Mouse (Mus musculus): ENCODE measurements at regions not wholly inside any gene's neighbourhood (a gene's known extent, or its start where the extent isn't known, plus 50 kb on each side); places are given as distances from the start of the nearest gene placed in this dataset.

DNA sequence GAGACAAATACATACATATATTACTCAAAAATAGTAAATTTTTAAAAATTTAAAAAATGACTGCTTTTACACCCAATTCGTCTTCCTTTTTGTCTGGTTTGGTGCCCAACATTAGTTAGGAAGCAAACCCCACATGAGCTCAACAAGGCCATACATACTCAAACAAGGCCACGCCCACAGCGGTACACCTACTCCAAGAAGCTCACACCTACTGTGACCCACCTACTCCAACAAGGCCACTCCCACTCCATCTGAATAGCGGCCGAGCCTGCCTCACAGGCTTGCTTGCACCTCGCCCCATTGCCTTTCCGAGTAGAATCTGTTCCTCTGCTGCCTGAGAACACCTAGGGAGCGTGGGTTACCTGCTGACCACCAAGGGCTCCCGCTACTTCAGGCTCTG, 66.4 kb upstream of the Unc5a start:
- no peak overlapping the region for H3K9ac ChIP-seq
- no peaks in the 10 kb centered on the region for H3K9me3 ChIP-seq
- H3K27ac ChIP-seq: no peak overlapping the region
- WGBS: 54% methylated on average over 9 of the region's 9 CpGs
- H3K4me3 ChIP-seq: no peak overlapping the region
- H3K36me3 ChIP-seq: no peaks in the 10 kb centered on the region
- peaks cover 39% of the 10 kb centered on the region for H3K4me1 ChIP-seq
- no peaks in the 10 kb centered on the region for H3K27me3 ChIP-seq (replicated peaks)
- ATAC-seq (ENCODE audit: low FRiP score, low read depth): no peak
- no peak overlapping the region for H3K4me2 ChIP-seq (replicated peaks)

DNA sequence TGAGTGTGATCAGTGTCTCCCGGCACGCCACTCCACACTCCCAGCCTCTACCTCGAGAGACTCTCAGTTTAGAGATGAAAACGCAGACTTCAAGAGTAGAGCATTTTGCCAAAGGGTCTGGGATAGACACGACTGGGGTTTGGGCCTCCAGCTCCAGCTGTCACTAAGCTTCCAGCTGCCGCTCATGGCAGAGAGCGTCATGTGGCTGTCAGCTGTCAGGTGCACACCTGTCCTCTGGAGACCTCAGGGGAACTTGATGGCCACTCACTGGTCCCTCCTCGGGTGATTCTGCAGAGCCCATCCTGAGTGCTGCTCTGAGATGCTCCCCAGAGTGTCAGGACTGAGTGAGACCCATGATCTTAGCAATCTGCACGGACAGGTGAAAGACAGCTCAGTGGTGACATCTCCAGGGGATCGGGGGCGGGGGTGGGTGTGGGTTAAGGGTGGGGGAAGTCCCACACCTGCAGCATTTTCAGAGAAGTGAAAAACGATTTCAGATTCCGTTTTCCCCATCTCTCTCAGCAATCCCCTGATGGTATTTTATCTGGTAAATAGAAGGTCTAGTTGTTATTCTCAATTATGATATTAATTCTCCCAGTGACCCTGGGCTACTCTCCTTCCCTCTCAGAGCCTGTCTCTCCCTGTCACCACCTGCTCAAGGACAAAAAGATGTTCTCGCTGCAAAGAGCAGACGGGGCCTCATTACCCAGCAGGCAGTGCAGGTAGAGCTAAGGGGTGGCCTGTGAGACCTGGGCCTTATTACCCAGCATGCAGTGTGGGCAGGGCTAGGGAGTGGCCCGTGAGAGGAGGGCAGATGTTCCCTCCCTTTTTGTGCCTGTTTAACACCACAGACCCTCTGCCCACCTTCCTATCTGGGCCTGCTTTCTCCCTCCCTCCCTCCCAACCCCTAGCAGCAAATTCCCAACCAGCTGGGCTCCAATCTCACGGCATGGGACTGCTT, 65.2 kb upstream of the Unc5a start:
- Histone ChIP-seq H3K27ac (no peak overlapping the region), H3K36me3 (no peaks in the 10 kb centered on the region), H3K4me1 (peaks cover 43% of the 10 kb centered on the region), H3K9ac (0 out of 2 replicates have a peak overlapping the region, but pooled peaks have one; percentile 13), H3K9me3 (no peaks in the 10 kb centered on the region), H3K4me3 (no peak overlapping the region), H3K27me3 (replicated peaks) (no peaks in the 10 kb centered on the region), H3K4me2 (replicated peaks) (no peak overlapping the region; the same call in 1 of the 2 replicates)
- 57% methylated on average over 17 of the region's 17 CpGs for WGBS
- peak; percentile 76 for ATAC-seq (ENCODE audit: low FRiP score, low read depth)

DNA sequence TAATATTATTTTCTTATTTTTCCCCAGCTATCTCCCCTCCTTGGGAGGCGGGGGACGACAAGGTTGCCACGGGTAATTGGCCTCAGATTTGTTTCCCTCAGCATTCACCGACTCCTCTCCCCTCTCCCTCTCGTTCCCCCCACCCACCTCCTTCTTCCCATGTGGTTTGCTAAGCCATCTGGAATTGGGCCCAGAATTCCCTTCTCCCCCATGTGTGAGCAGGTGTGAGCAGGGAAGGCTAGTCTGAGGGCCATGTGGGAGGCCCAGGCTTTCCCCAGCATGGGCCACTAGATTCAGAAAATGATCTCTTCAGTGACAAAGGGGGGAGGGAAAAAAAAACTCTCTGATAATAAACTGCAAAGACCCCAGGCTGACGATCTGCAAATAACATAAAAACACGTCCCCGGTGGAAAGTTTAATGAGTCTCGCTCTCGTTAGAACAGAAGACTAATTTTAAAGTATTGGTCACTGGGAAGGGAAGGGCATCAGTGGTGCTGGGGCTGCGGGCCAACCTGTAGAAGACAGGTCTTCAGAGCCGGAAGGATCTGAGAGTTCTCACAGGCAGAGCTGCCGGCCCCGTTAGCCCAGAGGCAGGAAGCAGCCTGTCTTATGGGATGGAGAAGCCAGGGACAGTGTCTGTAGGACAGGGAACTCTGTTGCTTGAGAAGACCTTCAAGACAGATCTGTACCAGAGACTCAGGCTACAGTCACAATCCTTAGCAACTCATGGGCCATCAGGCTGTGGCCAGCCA, 64.3 kb upstream of the Unc5a start:
- ATAC-seq (ENCODE audit: low FRiP score, low read depth): peak; percentile 72; the same call in 1 of the 2 replicates
- Histone ChIP-seq H3K9ac (no peak overlapping the region), H3K27ac (no peak overlapping the region), H3K4me2 (replicated peaks) (no peak overlapping the region; the same call in 1 of the 2 replicates), H3K27me3 (replicated peaks) (no peaks in the 10 kb centered on the region), H3K4me1 (peaks cover 43% of the 10 kb centered on the region), H3K36me3 (no peaks in the 10 kb centered on the region), H3K4me3 (no peak overlapping the region), H3K9me3 (no peaks in the 10 kb centered on the region)
- WGBS: 41% methylated on average over 14 of the region's 14 CpGs

DNA sequence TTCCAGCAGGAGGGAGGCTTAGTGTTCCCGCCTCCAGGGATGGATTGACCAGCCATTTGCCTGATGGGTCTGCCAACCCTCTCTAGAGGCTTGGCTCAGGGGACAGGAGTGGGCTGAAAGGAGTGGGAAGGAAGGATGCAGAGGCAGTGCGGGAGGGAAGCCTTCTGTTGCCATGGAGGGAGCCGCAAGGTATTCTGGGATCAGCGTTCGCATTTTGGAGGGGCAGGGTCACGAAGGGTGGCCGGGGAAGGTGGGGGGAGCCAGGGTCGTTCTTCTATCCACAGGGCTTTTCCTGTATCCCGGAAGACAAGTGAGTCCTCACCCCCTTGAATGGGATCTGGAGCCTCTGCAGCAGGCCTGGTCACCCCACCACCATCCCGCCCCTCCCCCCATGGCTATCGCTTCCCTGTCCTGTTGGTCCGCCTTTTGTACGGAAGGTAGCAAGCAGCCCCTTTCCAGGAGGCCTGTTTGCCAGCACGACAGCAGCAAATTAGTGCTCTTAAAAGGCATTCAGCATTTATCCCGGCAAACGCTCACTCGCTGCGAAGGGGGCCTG, 61.8 kb upstream of the Unc5a start:
- Histone ChIP-seq H3K4me2 (replicated peaks) (peak overlapping the region; percentile 60), H3K4me1 (peaks cover 43% of the 10 kb centered on the region), H3K27ac (no peak overlapping the region), H3K27me3 (replicated peaks) (no peaks in the 10 kb centered on the region), H3K9ac (0 out of 2 replicates have a peak overlapping the region, but pooled peaks have one; percentile 26), H3K4me3 (peak overlapping the region; percentile 23), H3K36me3 (no peaks in the 10 kb centered on the region), H3K9me3 (no peaks in the 10 kb centered on the region)
- ATAC-seq (ENCODE audit: low FRiP score, low read depth): no peak
- 9% methylated on average over 18 of the region's 18 CpGs for WGBS

DNA sequence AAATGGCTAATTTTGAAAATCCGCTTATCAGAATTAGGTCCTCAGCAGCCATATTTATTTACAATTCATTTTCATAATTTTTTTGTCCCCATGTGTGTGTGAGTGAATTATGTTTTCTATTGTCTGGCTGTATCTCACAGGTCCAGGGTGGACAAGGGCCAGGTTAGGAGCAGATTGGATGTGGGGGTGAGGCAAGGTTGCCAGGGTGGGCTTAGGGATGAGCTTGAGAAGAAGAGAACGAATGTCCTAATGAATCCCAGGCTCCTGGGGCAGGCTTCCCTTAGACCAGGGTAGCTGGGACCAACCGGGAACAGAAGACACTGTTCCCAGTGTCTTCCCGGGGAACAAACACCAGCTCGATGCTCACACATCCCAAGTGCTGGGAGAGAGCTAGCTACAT, 61.2 kb upstream of the Unc5a start:
- no peak for ATAC-seq (ENCODE audit: low FRiP score, low read depth)
- 60% methylated on average over 5 of the region's 5 CpGs for WGBS
- H3K36me3 ChIP-seq: no peaks in the 10 kb centered on the region
- no peak overlapping the region for H3K4me3 ChIP-seq
- peaks cover 46% of the 10 kb centered on the region for H3K4me1 ChIP-seq
- no peaks in the 10 kb centered on the region for H3K9me3 ChIP-seq
- H3K27me3 ChIP-seq (replicated peaks): no peaks in the 10 kb centered on the region
- peak overlapping the region; percentile 60 for H3K4me2 ChIP-seq (replicated peaks)
- no peak overlapping the region for H3K9ac ChIP-seq
- no peak overlapping the region for H3K27ac ChIP-seq

DNA sequence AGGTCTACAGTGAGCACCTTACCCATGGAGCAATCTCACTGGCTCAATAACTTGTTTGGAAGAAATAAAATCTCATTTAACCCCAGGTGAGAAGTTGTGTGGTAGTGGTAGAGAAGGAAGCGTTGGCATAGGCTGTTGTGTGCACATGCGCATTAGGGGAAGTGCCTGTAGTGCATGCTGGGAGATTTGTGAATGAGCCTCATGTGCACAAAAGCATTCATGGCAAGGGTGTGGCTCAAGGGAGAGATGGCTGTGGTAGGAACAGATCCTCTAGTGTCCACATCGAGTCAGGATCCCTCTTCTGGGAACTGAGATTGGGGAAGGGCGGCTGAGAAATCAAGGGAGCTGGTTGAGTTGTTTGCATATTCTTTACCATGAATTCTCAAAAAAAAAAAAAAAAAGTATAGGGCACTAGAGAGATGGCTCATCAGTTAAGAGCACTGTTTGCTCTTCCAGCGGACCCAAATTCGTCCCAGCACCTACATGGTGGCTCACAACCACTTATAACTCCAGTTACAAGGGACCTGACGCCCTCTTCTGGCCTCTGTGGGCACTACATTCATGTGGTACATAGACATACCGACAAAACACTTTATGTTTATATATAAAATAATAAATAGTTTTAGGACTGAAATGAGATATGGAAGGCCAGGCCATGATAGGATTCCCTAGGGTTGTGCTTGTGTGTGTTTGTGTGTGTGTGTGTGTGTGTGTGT, 59.4 kb upstream of the Unc5a start:
- H3K36me3 ChIP-seq: no peaks in the 10 kb centered on the region
- no peak overlapping the region for H3K27ac ChIP-seq
- no peaks in the 10 kb centered on the region for H3K9me3 ChIP-seq
- H3K4me2 ChIP-seq (replicated peaks): no peak overlapping the region
- H3K4me3 ChIP-seq: no peak overlapping the region
- 85% methylated on average over 8 of the region's 8 CpGs for WGBS
- peaks cover 34% of the 10 kb centered on the region for H3K4me1 ChIP-seq
- no peaks in the 10 kb centered on the region for H3K27me3 ChIP-seq (replicated peaks)
- no peak for ATAC-seq (ENCODE audit: low FRiP score, low read depth)
- H3K9ac ChIP-seq: no peak overlapping the region

DNA sequence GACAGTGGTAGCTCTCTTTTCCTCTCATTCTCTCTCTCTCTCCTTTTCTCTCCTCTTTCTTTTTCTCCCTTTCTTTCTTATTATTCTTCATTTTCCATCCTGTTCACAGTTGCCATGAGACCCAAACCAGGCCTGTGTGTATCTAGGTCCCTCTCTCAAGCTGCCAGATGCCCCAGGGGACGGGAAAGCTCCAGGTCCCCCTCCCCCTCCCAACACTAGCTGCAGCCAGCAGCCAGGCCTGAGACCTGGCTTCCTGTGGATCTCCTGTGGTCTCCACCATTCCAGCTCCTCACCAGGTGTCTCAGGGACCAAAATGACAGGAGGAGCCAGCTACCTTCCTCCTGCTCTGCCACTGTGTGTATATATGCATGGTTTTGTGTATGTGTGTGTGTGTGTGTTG, 56.6 kb upstream of the Unc5a start:
- Histone ChIP-seq H3K27ac (no peak overlapping the region), H3K4me3 (no peak overlapping the region), H3K4me1 (peaks cover 9% of the 10 kb centered on the region), H3K9me3 (no peaks in the 10 kb centered on the region), H3K4me2 (replicated peaks) (no peak overlapping the region), H3K27me3 (replicated peaks) (no peaks in the 10 kb centered on the region; the same call in 1 of the 2 replicates), H3K36me3 (no peaks in the 10 kb centered on the region), H3K9ac (no peak overlapping the region)
- 32% methylated on average over 1 of the region's 1 CpGs for WGBS
- ATAC-seq (ENCODE audit: low FRiP score, low read depth): no peak

DNA sequence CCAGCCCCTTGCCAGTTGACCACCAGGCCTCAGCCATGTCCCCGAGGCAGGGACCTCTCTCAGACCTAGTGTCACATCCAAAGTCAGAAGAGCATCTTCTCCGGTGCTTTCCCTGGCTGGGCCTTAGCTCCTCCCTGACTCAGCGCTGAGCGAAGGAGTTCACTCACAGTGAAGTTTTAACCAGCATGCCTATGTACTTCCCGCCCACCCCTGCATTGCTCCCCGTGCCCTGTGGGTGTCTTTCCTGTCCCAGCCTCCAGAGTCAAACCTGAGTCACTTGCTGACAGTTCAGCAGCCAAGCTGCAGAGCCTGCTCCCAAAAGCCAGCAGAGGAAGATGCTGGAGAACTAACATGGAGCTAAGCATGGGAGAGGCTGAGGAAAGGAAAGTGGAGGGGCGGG, 55.6 kb upstream of the Unc5a start:
- Histone ChIP-seq H3K4me3 (no peak overlapping the region), H3K9me3 (no peaks in the 10 kb centered on the region), H3K36me3 (no peaks in the 10 kb centered on the region), H3K4me2 (replicated peaks) (no peak overlapping the region), H3K27me3 (replicated peaks) (no peaks in the 10 kb centered on the region; the same call in 1 of the 2 replicates), H3K9ac (no peak overlapping the region), H3K27ac (no peak overlapping the region), H3K4me1 (peaks cover 3% of the 10 kb centered on the region; the same call in 1 of the 2 replicates)
- ATAC-seq (ENCODE audit: low FRiP score, low read depth): no peak
- 45% methylated on average over 7 of the region's 7 CpGs for WGBS

DNA sequence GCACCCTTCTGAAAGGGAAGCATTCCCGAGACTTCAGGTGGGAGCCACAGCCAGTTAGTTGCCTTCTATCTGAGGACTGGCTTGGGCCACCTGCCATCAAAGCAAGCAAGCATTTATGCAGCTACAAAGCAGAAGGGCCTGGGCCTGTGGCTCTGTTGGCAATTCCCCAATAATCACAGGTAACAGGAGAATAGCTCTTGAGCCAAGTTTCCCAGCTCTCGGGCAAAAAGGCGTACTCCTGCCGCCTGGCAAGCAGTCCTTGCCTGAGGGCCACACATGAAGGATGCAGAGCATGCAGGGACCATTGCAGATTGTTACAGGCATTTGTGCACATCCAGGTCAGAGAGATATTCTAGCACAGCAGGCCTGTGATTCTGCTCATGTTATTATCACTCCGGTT, 53.2 kb upstream of the Unc5a start:
- H3K9me3 ChIP-seq: no peaks in the 10 kb centered on the region
- no peaks in the 10 kb centered on the region; the same call in 1 of the 2 replicates for H3K27me3 ChIP-seq (replicated peaks)
- peaks cover 3% of the 10 kb centered on the region; the same call in 1 of the 2 replicates for H3K4me1 ChIP-seq
- H3K27ac ChIP-seq: no peak overlapping the region
- no peak overlapping the region for H3K9ac ChIP-seq
- ATAC-seq (ENCODE audit: low FRiP score, low read depth): no peak
- no peak overlapping the region for H3K4me3 ChIP-seq
- no peaks in the 10 kb centered on the region for H3K36me3 ChIP-seq
- WGBS: 77% methylated on average over 5 of the region's 5 CpGs
- H3K4me2 ChIP-seq (replicated peaks): no peak overlapping the region

Data from neural tube, embryonic 12.5 days (tissue).